Mouse (Mus musculus) MEL (cell line): ENCODE data around the gene Tgfbr3. TPM values are rescaled to one million over a fixed set of nuclear protein-coding genes. Genes with fewer than 3 reads are reported as not detected.

ENCODE experiments used
- DNase-seq: peaks from one replicate; pipeline ENCODE4 v3.0.0; 2011; ENCODE audit warnings: low read depth, low spot score
- H3K27ac ChIP-seq: 2 replicates; pipeline ENCODE4 v1.5.1; 2012; ENCODE audit warnings: low read depth, mild to moderate bottlenecking, control low read depth, low read length, moderate library complexity; ENCODE audit not compliant: control insufficient read depth
- H3K27me3 ChIP-seq, 2 experiments: fragments of 150-350 bp in 1 of 2; sonication (generic) in 1 of 2; 2 replicates each; pipeline ENCODE4 v1.6.1; 2012; ENCODE audit warnings: low read length in 2 of 2, mild to moderate bottlenecking in 2 of 2, improper control_type of control experiment in 1 of 2, moderate library complexity in 1 of 2; ENCODE audit not compliant: insufficient read depth in 2 of 2, control insufficient read depth in 1 of 2
- H3K36me3 ChIP-seq, 2 experiments: 2 replicates each; pipeline ENCODE4 v1.6.1; 2012 to 2014; ENCODE audit warnings: low read length in 2 of 2, improper control_type of control experiment in 1 of 2, inconsistent platforms in 1 of 2, mild to moderate bottlenecking in 1 of 2; ENCODE audit not compliant: insufficient read depth in 2 of 2, control insufficient read depth in 1 of 2
- H3K4me1 ChIP-seq, 2 experiments: fragments of 150-350 bp in 1 of 2; sonication (generic) in 1 of 2; 2 replicates each; pipeline ENCODE4 v1.6.1; 2012; ENCODE audit warnings: low read length in 2 of 2, improper control_type of control experiment in 1 of 2, mild to moderate bottlenecking in 1 of 2; ENCODE audit not compliant: insufficient read depth in 2 of 2, control insufficient read depth in 1 of 2
- H3K4me3 ChIP-seq, 2 experiments: fragments of 150-350 bp in 1 of 2; sonication (generic) in 1 of 2; 2 replicates each; pipeline ENCODE4 v1.5.1; 2012; ENCODE audit warnings: low read depth in 2 of 2, low read length in 2 of 2, mild to moderate bottlenecking in 2 of 2, moderate library complexity in 2 of 2, control low read depth in 1 of 2, improper control_type of control experiment in 1 of 2; ENCODE audit not compliant: control insufficient read depth in 1 of 2, insufficient read depth in 1 of 2
- H3K79me2 ChIP-seq: 2 replicates; pipeline ENCODE4 v1.6.1; 2012; ENCODE audit warnings: mild to moderate bottlenecking, low read length, moderate library complexity; ENCODE audit not compliant: control insufficient read depth, poor library complexity, insufficient read depth
- H3K9ac ChIP-seq: 2 replicates; pipeline ENCODE4 v1.6.1; 2012; ENCODE audit warnings: low read depth, mild to moderate bottlenecking, control low read depth, low read length, moderate library complexity; ENCODE audit not compliant: control insufficient read depth, poor library complexity, severe bottlenecking
- H3K9me3 ChIP-seq: fragments of 150-350 bp; sonication (generic); replicated peaks from 2 replicates; pipeline ENCODE4 v1.6.1; 2012; ENCODE audit warnings: mild to moderate bottlenecking, low read length, improper control_type of control experiment, moderate library complexity; ENCODE audit not compliant: insufficient read depth
- BHLHE40 ChIP-seq: IDR thresholded peaks from 2 replicates; pipeline ENCODE4 v1.6.1; 2012; ENCODE audit warnings: low read depth, mild to moderate bottlenecking, inconsistent platforms, low read length, improper control_type of control experiment, borderline replicate concordance
- CTCF ChIP-seq, 3 experiments: IDR thresholded peaks in 2 of 3; conservative IDR thresholded peaks in 1 of 3; 2 replicates each; pipeline ENCODE4 v1.5.1; 2011 to 2012; ENCODE audit warnings: low read length in 3 of 3, low read depth in 2 of 3, mild to moderate bottlenecking in 2 of 3, improper control_type of control experiment in 1 of 3, inconsistent platforms in 1 of 3, mixed read lengths in 1 of 3, moderate library complexity in 1 of 3; ENCODE audit not compliant: control insufficient read depth in 1 of 3, insufficient read depth in 1 of 3, poor library complexity in 1 of 3, severe bottlenecking in 1 of 3
- E2F4 ChIP-seq: IDR thresholded peaks from 2 replicates; pipeline ENCODE4 v1.6.1; 2011; ENCODE audit warnings: low read depth, low read length, improper control_type of control experiment, borderline replicate concordance
- EP300 ChIP-seq, 2 experiments: IDR thresholded peaks; 2 replicates each; pipeline ENCODE4 v1.6.1; 2011; ENCODE audit warnings: improper control_type of control experiment in 2 of 2, low read length in 2 of 2, low read depth in 1 of 2, mild to moderate bottlenecking in 1 of 2
- GATA1 ChIP-seq: IDR thresholded peaks from 2 replicates; pipeline ENCODE4 v1.6.1; 2011; ENCODE audit warnings: low read depth, low read length, improper control_type of control experiment
- KAT2A ChIP-seq: conservative IDR thresholded peaks from 2 replicates; pipeline ENCODE4 v1.6.1; 2012; ENCODE audit warnings: low read depth, low read length, improper control_type of control experiment, inconsistent platforms
- MAX ChIP-seq: IDR thresholded peaks from 2 replicates; pipeline ENCODE4 v1.6.1; 2011; ENCODE audit warnings: low read length, improper control_type of control experiment
- MEF2A ChIP-seq: IDR thresholded peaks from 2 replicates; pipeline ENCODE4 v1.6.1; 2014; ENCODE audit warnings: low read depth, mild to moderate bottlenecking, inconsistent platforms, low read length, improper control_type of control experiment; ENCODE audit not compliant: poor library complexity, insufficient replicate concordance, severe bottlenecking; ENCODE audit errors: extremely low read depth
- MYC ChIP-seq: IDR thresholded peaks from 2 replicates; pipeline ENCODE4 v1.6.1; 2011; ENCODE audit warnings: low read depth, mild to moderate bottlenecking, low read length, improper control_type of control experiment, moderate library complexity
- NELFE ChIP-seq: IDR thresholded peaks from 2 replicates; pipeline ENCODE4 v1.6.1; 2011; ENCODE audit warnings: low read depth, low read length, improper control_type of control experiment
- NRF1 ChIP-seq: IDR thresholded peaks from 2 replicates; pipeline ENCODE4 v1.6.1; 2014; ENCODE audit warnings: low read depth, mild to moderate bottlenecking, inconsistent platforms, low read length, improper control_type of control experiment, moderate library complexity; ENCODE audit not compliant: poor library complexity, insufficient read depth, severe bottlenecking
- POLR2AphosphoS2 ChIP-seq: IDR thresholded peaks from 2 replicates; pipeline ENCODE4 v1.6.1; 2011; ENCODE audit warnings: low read length, improper control_type of control experiment
- TAL1 ChIP-seq: IDR thresholded peaks from 2 replicates; pipeline ENCODE4 v1.6.1; 2012; ENCODE audit warnings: mild to moderate bottlenecking, inconsistent platforms, low read length, moderate library complexity, mixed read lengths
- TBP ChIP-seq: IDR thresholded peaks from 2 replicates; pipeline ENCODE4 v1.8.0; 2011; ENCODE audit warnings: low read depth, low read length, improper control_type of control experiment
- UBTF ChIP-seq: IDR thresholded peaks from 2 replicates; pipeline ENCODE4 v1.6.1; 2012; ENCODE audit warnings: low read depth, mild to moderate bottlenecking, inconsistent platforms, low read length, improper control_type of control experiment, moderate library complexity, borderline replicate concordance; ENCODE audit not compliant: insufficient read depth
- ZC3H11A ChIP-seq: IDR thresholded peaks from 2 replicates; pipeline ENCODE4 v1.6.1; 2012; ENCODE audit warnings: low read depth, mild to moderate bottlenecking, inconsistent platforms, low read length, improper control_type of control experiment
- ZKSCAN1 ChIP-seq: IDR thresholded peaks from 2 replicates; pipeline ENCODE4 v1.6.1; 2012; ENCODE audit warnings: low read depth, mild to moderate bottlenecking, inconsistent platforms, low read length, improper control_type of control experiment, moderate library complexity
- ZMIZ1 ChIP-seq: IDR thresholded peaks from 2 replicates; pipeline ENCODE4 v1.6.1; 2012; ENCODE audit warnings: low read depth, mild to moderate bottlenecking, inconsistent platforms, low read length, improper control_type of control experiment, moderate library complexity
- polyA plus RNA-seq, 2 experiments: library from polyadenylated mRNA; stranded (reverse) in 1 of 2; unstranded in 1 of 2; fragments of >175 nt in 1 of 2; fragments of >200 nt in 1 of 2; gene quantifications; 2 replicates each; pipeline versions ENCODE4 v1.2.1 to v1.2.4; 2012; ENCODE audit warnings: low replicate concordance in 2 of 2, low read depth in 1 of 2; ENCODE audit not compliant: insufficient read length in 2 of 2, insufficient read depth in 1 of 2, missing spikeins in 1 of 2
- total RNA-seq: library from RNA; depleted of rRNA; stranded (reverse); fragments of 300-350 nt; gene quantifications from 2 replicates; pipeline ENCODE4 v1.2.3, GENCODE M21; 2012

The Tgfbr3 gene
- total and polyA plus RNA-seq, 3 experiments = 3.0 to 5.9 TPM; not detected in 1

DNA sequence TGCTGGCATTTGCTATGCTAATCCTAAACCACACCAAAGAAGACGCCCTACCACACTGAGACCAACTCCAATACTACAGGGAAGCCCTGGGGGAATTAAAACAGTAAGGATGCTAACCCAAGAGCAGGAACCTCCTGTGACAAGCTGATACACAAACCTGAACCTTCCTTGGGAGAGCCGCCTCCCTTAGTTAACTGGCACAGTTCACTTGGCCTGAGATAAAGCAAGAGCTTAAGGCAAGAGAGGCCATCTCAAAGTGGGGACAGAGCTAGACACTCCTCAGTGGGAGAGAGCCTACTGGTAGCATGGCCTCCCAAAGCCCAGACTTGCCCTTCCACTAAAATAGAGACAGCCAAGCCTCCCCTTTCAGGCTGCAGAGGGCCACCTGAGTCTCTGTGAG is 79.4 kb downstream of the Tgfbr3 start:
- no peaks in the 10 kb centered on the region for H3K27me3 ChIP-seq
- TF ChIP-seq NRF1 (no peak), ZMIZ1 (no peak), UBTF (no peak), ZKSCAN1 (no peak), E2F4 (no peak), MAX (no peak), MEF2A (no peak), TAL1 (no peak), POLR2AphosphoS2 (no peak), CTCF (IDR thresholded peaks at IDR 0.05 in 2 of 3, conservative IDR thresholded peaks at IDR 0.05 in 1 of 3; ENCODE audit: control insufficient read depth in 1 of 3, insufficient read depth in 1 of 3, low read depth in 2 of 3, low read length in 3 of 3, poor library complexity in 1 of 3, severe bottlenecking in 1 of 3) (no peak), ZC3H11A (no peak), GATA1 (no peak), BHLHE40 (no peak), EP300 (IDR thresholded peaks at IDR 0.05; ENCODE audit: low read depth in 1 of 2, low read length in 2 of 2) (no peak), TBP (no peak), NELFE (no peak)
- H3K36me3 ChIP-seq = no peaks in the 10 kb centered on the region
- H3K27ac ChIP-seq = no peak overlapping the region
- no peaks in the 10 kb centered on the region for H3K9me3 ChIP-seq
- no peak overlapping the region for H3K9ac ChIP-seq
- no peak overlapping the region for H3K4me3 ChIP-seq
- H3K4me1 ChIP-seq = no peaks in the 10 kb centered on the region
- no peaks in the 10 kb centered on the region for H3K79me2 ChIP-seq
- DNase-seq = no peak

DNA sequence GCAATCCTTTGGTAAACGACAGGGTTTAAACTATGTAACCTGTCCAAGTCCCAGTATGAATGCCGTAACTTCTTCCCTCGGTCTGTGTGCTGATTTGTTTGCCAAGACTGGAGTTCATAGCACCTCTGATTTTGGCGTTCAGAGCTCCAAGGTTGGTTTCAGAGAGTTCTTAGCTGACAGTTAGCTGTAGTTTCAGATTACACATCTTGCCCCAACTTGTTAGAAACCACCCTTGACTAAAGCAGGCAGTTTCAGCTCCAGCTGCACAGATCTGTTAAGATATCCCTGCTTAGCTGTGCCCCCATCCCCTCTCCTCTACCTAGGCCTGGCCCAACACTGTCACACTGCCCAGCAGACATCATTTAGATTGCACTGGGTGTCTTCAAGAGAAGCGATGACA is 81.5 kb downstream of the Tgfbr3 start:
- Histone ChIP-seq H3K4me1 (no peaks in the 10 kb centered on the region), H3K9me3 (no peaks in the 10 kb centered on the region), H3K79me2 (no peaks in the 10 kb centered on the region), H3K4me3 (no peak overlapping the region), H3K27ac (no peak overlapping the region), H3K9ac (no peak overlapping the region), H3K27me3 (no peaks in the 10 kb centered on the region), H3K36me3 (no peaks in the 10 kb centered on the region)
- DNase-seq = no peak
- no peak for TF ChIP-seq TAL1
- no peak for TF ChIP-seq KAT2A
- TF ChIP-seq MYC = no peak
- TF ChIP-seq MEF2A = no peak
- no peak for TF ChIP-seq GATA1
- no peak for TF ChIP-seq NRF1
